Mouse (Mus musculus) embryo, embryonic 10 days (tissue): ENCODE data around the gene Sec61g.
"Not testable (repeated sequence)": the region's sequence is repeated elsewhere in the genome, so short reads cannot be mapped to it uniquely, and the experiment has no call there.

Source experiments
- DNase-seq: peaks from one replicate; pipeline ENCODE4 v3.0.0-alpha.2; 2015; ENCODE audit warnings: low spot score

Sec61g gene

DNA sequence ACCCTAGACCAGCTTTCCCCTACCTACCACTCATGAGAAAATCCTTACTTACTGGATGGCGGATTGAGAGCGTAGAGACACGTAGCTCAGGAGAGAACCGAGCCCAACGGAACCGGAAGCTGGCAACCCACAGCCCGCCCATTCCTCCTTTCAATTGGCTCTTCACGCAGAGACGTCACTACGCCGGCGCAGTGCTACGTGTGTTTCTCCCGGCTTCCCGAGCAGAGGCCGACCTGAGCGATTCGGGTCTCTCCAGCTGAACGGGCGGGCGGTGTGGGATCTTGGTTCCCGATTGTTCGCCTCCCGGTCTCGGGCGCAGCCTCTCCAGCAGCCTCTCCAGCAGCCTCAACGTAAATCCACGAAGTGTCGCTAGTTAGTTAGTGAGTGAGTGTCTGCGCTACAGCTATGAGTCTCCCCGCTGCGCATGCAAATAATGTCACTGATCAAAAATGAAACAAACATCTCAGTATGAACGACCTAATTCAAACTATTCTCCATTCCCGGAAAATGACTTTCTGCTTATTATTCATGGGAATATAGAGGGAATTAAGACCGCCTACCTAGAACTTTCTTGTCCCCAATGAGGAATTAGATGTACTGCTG, at the start of gene Sec61g:
Gene Sec61g (minus strand): TSS at position 433 of the 603 bp plus-strand sequence.
- DNase-seq, result peak; percentile 97

DNA sequence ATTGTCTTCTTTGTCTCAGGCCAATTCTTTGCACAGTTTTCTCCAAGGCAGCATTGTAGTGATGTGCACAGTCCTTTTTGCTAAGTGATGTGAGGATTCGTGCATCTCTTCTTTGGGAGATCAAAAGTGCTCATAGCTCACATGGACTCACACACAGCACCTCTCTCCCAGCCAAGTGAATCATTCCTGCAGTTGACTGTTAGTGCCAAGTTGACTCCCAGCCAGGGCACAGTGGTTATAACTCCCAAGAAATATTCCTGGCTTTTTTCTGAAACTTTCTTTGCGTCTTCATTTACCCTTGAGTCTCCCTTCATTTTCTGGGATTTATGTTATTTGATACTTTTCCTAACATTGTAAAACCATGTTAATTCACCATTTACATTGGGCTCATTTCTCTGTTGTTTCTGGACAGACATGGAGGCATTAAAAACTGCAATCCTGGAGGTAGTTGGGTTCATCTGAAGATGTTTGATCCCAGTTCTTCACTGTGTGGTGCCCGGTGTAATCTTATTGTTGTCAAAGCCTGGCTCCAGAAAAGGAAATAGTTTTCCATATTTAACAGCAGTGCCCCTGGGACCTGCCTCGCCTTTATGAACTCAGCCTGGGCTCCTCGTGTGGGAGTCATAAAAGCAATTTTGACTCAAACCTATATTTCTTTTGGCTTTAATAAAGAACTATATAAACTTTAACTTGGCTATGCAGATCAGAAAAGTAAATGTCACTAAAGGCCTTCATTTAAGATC, 38.3 kb upstream of the Sec61g start:
- no peak for DNase-seq

- DNase-seq, result no peak
These were observed 29.1 kb upstream of the Sec61g start for GRCm38 (mm10) chr11:16537379-16537778.

DNA sequence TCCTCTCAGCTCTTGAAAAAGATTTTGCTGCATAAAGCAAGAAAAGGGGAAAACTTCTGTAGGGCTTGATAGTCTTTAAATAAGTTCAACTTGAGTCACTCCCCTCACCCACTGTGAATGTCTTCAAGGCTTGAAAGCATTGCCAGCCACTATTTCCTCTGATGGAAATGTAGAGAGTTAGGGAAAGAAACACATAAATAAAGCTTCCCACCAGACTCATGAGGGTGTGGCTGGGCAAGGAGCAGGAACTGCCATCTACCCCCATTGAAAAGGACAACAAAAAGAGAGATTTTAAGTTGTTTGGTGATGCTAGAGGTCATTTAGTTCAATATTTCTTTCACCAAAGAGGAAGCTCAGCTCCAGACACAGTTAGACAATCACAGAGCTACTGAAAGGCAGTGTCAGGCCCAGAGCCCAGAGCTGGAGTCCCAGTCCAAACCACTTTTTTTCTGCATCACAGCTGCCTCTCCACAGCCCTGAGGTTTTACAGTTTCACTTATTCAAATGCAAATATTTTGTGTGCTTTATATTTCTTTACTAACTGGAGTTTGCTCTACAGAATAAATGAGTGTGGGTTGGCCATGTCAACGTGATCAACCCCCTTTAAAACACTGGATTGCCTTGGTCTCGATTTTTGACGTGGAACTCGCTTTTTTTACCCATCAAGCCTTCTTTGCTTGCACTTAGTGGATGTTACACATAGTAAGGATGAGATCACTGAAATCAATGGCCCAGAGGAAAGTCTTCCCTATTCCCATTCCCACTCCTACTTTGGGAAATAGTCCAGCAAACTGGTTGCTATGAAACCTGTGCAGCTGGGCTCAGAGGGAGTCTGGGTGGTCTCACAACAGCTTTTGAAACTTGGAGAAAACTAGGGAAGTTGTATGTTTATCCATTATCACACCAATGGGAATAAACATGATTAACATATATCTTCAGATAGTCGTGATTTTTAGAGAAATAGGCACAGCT, 26.6 kb upstream of the Sec61g start:
- DNase-seq, result no peak

- peak; percentile 36 for DNase-seq
These were observed 24.6 kb upstream of the Sec61g start for GRCm38 (mm10) chr11:16532877-16533276.

GRCm38 (mm10) chr11:16528909-16529308, 20.6 kb upstream of the Sec61g start:
- DNase-seq, result no peak

DNA sequence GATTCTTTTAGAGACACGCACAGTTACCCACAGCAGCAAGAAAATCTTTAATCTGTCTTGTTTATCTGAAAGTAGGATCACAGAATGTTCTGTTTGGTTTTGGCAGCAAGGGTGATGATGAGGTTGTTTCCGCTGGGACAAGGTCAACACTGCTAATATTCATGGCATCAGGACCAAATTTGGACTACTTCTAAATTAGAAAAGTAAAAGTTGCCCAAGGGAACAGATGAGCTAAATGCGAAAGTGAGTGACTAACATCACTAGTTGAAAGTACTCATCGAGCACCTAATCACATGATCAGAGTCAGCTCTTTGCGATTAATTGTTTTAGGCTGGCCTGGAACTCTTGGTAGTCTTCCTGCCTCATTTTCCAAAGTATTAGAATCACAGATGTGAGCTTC, 20.1 kb upstream of the Sec61g start:
- no peak for DNase-seq

- DNase-seq, result no peak
These were observed 19.5 kb upstream of the Sec61g start for GRCm38 (mm10) chr11:16527743-16528142.

- DNase-seq, result no peak
These were observed 18.2 kb upstream of the Sec61g start for GRCm38 (mm10) chr11:16526467-16526866.

GRCm38 (mm10) chr11:16525724-16526123, 17.4 kb upstream of the Sec61g start:
- no peak for DNase-seq

- DNase-seq, result peak; percentile 69
These were observed 16.8 kb upstream of the Sec61g start for GRCm38 (mm10) chr11:16524917-16525640.

GRCm38 (mm10) chr11:16515081-16515480, 6.8 kb upstream of the Sec61g start:
- not testable (repeated sequence) for DNase-seq

GRCm38 (mm10) chr11:16514221-16514620, 5.9 kb upstream of the Sec61g start:
- DNase-seq, result not testable (repeated sequence)

DNA sequence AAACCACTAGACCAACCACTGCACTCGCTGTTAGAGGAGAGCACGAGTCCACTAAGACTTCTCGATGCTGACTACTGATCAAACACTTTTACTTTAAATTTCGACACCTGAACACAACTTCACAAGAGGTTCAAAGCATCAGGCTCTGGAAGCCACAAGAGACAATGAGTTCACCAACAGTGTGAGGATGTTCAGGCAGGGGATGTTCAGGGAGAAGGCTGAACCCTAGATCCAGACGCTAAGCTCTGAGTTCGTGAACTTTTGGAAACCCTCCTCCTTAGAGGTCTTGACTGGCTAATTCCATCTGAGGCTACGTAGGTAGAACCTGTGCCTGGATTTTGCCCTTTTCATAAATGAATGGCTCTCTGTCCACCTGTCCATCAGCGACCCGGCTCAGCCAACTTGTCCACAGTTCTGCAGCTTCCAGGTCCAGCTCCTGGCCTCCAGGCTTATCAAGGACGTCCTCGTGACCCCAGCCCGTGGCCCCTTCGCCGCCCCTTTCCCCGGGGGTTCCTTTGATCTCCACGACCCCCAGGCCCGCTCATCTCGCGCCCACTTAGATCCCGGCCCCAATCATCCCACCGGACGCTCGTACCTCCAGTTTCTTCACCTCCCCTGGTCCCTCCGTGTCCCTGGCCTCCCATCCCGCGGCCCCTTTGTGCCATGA, 766 bp downstream of the Sec61g start:
- DNase-seq, result peak; percentile 17

DNA sequence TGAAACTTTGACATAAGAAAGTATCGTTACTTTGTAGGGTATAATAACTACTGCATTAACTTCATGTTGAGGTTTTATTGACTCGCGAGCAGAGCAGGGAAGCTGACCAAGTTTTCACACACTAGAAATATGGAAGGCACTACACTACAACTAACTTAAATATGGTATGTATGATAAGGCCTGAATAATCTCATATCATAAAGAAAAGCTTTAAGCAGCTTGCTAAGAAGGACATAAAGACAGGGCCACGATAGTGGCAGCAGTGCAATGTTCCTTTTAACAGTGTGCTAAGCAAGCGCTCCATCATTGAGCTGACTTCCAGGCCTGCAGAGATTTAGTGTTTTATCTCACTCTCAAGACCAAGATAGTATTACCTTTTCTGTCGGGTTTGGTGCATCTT, 2.3 kb downstream of the Sec61g start:
- DNase-seq, result no peak

DNA sequence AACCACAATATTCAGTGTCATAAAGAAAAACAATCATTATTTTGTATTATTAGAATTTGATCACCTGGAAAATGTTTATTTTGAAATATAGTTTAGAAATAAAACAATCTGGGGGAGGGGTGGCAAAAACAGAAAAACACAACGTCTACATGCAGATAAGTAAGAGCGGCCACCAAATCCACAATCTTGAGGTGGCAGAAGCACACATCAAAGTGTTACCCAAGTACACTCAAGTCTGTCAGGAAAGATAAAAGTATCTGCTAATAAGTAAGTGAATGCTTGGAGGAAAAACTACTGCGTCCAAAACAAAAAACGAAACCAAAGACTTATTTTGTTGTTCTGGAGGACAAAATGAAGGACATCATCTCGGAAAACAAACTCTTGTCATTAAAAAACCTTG, 5.1 kb downstream of the Sec61g start:
- DNase-seq, result no peak

DNA sequence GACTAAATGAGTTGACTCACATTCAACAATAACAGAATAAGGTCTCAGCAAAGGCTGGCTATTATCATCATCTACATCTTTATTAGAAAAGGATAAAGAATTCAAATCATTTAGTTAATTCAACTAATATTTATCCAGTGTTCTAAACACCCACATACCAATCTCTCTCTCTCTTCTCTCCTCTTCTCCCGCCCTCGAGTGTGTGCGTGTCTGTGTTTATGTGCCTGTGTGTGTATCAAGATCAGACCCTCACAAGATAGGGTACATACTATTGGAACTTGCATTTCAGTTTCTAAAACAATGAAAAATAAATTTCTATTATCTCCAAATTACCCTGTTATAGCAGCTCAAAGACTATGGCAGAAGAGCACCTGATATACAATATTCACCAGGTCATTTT, 5.5 kb downstream of the Sec61g start:
- no peak for DNase-seq

- DNase-seq, result no peak
These were observed 9.3 kb downstream of the Sec61g start for GRCm38 (mm10) chr11:16498756-16499680.
